Mouse (Mus musculus): ENCODE data around the gene Krtap17-1.

GRCm38 (mm10) chr11:99964213-99964612 lies 29.6 kb downstream of the Krtap17-1 start:
- TF ChIP-seq ZNF384 (IDR thresholded peaks at IDR 0.05; ENCODE audit: low read depth, low read length), result no peak
- no peak for TF ChIP-seq MAFK (IDR thresholded peaks at IDR 0.05; ENCODE audit: insufficient read depth, low read depth, low read length)
- peak; percentile 19; the same call in 1 of the 2 replicates for TF ChIP-seq ZC3H11A (IDR thresholded peaks at IDR 0.05; ENCODE audit: borderline replicate concordance, low read depth, low read length)

All from ES-E14 (cell line).